Mouse (Mus musculus) stomach, postnatal 0 days (tissue): ENCODE data around the gene Ahnak2. TPM values are rescaled to one million over a fixed set of nuclear protein-coding genes. Genes with fewer than 3 reads are reported as not detected.
A peak's percentile ranks its signal among the peaks of the same experiment; 100 is the strongest.

Source experiments
- ATAC-seq: fragments of 200-750 bp; cut with Nextera tagmentation; 2 replicates; pipeline ENCODE4 v1.8.0; 2017; ENCODE audit not compliant: low FRiP score, low TSS enrichment
- DNase-seq: peaks from one replicate; pipeline ENCODE4 v3.0.0-alpha.2; 2016; ENCODE audit warnings: low spot score
- H3K27ac ChIP-seq: fragments of 300-500 bp; sonication (generic); replicated peaks from 2 replicates; pipeline ENCODE4 v1.5.1; 2014; ENCODE audit warnings: mild to moderate bottlenecking, control low read depth
- H3K27me3 ChIP-seq: fragments of 300-500 bp; sonication (generic); 2 replicates; pipeline ENCODE4 v1.6.1; 2014; ENCODE audit warnings: low read length; ENCODE audit not compliant: control insufficient read depth, insufficient read depth
- H3K36me3 ChIP-seq: fragments of 300-500 bp; sonication (generic); 2 replicates; pipeline ENCODE4 v1.6.1; 2014; ENCODE audit warnings: low read length, mixed read lengths; ENCODE audit not compliant: control insufficient read depth, insufficient read depth
- H3K4me1 ChIP-seq: fragments of 300-500 bp; sonication (generic); replicated peaks from 2 replicates; pipeline ENCODE4 v1.6.1; 2014; ENCODE audit warnings: antibody characterized with exemption; ENCODE audit not compliant: control insufficient read depth, insufficient read depth
- H3K4me2 ChIP-seq: fragments of 300-500 bp; sonication (generic); replicated peaks from 2 replicates; pipeline ENCODE4 v1.6.1; 2014; ENCODE audit warnings: low read depth, mild to moderate bottlenecking, control low read depth, moderate library complexity
- H3K4me3 ChIP-seq: fragments of 300-500 bp; sonication (generic); 2 replicates; pipeline ENCODE4 v1.5.1; 2014; ENCODE audit warnings: low read depth, low read length, control low read depth
- H3K9ac ChIP-seq: fragments of 300-500 bp; sonication (generic); 2 replicates; pipeline ENCODE4 v1.6.1; 2014; ENCODE audit warnings: mild to moderate bottlenecking, low read length, control low read depth, mixed read lengths
- H3K9me3 ChIP-seq: fragments of 300-500 bp; sonication (generic); 2 replicates; pipeline ENCODE4 v1.6.1; 2016; ENCODE audit warnings: low read length; ENCODE audit not compliant: control insufficient read depth
- CTCF ChIP-seq: IDR thresholded peaks from 2 replicates; pipeline ENCODE4 v1.5.1; 2016; ENCODE audit warnings: antibody characterized with exemption, low read depth, mild to moderate bottlenecking, moderate library complexity
- EP300 ChIP-seq: optimal IDR thresholded peaks from 2 replicates; pipeline ENCODE3; 2016; ENCODE audit warnings: antibody characterized with exemption
- WGBS: fragments of 180-500 bp; shearing (Covaris S2); extraction: QIAGEN DNeasy Blood & Tissue Kit; methylation state at CpG from one replicate; pipeline ENCODE4 v1.1.7; 2014; 5-methylcytosine and 5-hydroxymethylcytosine counted together
- polyA plus RNA-seq: library from polyadenylated mRNA; unstranded; fragments of >200 nt; fragmentation: Nextera tagmentation; extraction: Ambion mirVana; gene quantifications from 2 replicates; pipeline ENCODE4 v1.2.1, GENCODE M21; 2015

Ahnak2 gene
- polyA plus RNA-seq = 5.4 and 6.3 TPM in 2 replicates

- peak within 1 kb of the TSS; percentile 58; the same call in 1 of the 2 replicates for H3K9ac ChIP-seq
- peak within 1 kb of the TSS; percentile 95 for H3K4me2 ChIP-seq
- H3K27me3 ChIP-seq = no peaks in the 10 kb centered on the region
- H3K4me1 ChIP-seq = peaks cover 10% of the 10 kb centered on the region
- peak; percentile 19; the same call in 1 of the 2 replicates for ATAC-seq
- TF ChIP-seq CTCF (no peak), EP300 (no peak)
- 4% methylated on average over 44 of the region's 69 CpGs for WGBS
- peak within 1 kb of the TSS; percentile 44 for H3K4me3 ChIP-seq
- H3K9me3 ChIP-seq = no peaks in the 10 kb centered on the region
- peak; percentile 73 for DNase-seq
- no peaks in the 10 kb centered on the region for H3K36me3 ChIP-seq
- no peak within 1 kb of the TSS for H3K27ac ChIP-seq
These were observed at the start of gene Ahnak2 for GRCm38 (mm10) chr12:112801864-112802846. Gene Ahnak2 (minus strand): TSS chr12:112802657.

GRCm38 (mm10) chr12:112851116-112851515 is 48.7 kb upstream of the Ahnak2 start:
- peak; percentile 58; the same call in 1 of the 2 replicates for ATAC-seq
- no peak overlapping the region for H3K9ac ChIP-seq
- DNase-seq = peak; percentile 61
- H3K27ac ChIP-seq = no peak overlapping the region
- H3K9me3 ChIP-seq = no peaks in the 10 kb centered on the region
- no peak overlapping the region for H3K4me2 ChIP-seq
- no peak overlapping the region for H3K4me3 ChIP-seq
- WGBS = 20% methylated on average over 8 of the region's 8 CpGs
- no peak for TF ChIP-seq CTCF
- TF ChIP-seq EP300 = no peak
- no peaks in the 10 kb centered on the region for H3K27me3 ChIP-seq
- no peaks in the 10 kb centered on the region for H3K4me1 ChIP-seq
- H3K36me3 ChIP-seq = no peaks in the 10 kb centered on the region

- DNase-seq = no peak
- Histone ChIP-seq H3K9ac (no peak overlapping the region), H3K4me1 (no peaks in the 10 kb centered on the region), H3K27me3 (no peaks in the 10 kb centered on the region), H3K4me2 (no peak overlapping the region), H3K4me3 (no peak overlapping the region), H3K27ac (no peak overlapping the region), H3K9me3 (no peaks in the 10 kb centered on the region), H3K36me3 (no peaks in the 10 kb centered on the region)
- TF ChIP-seq EP300 = no peak
- TF ChIP-seq CTCF = no peak
- WGBS = 87% methylated on average over 9 of the region's 9 CpGs
- no peak for ATAC-seq
These were observed 47.9 kb upstream of the Ahnak2 start for GRCm38 (mm10) chr12:112850344-112850743.

- peak; percentile 39 for DNase-seq
- no peak overlapping the region for H3K4me3 ChIP-seq
- no peaks in the 10 kb centered on the region for H3K9me3 ChIP-seq
- H3K9ac ChIP-seq = no peak overlapping the region
- H3K36me3 ChIP-seq = no peaks in the 10 kb centered on the region
- ATAC-seq = peak; percentile 42; the same call in 1 of the 2 replicates
- 67% methylated on average over 11 of the region's 11 CpGs for WGBS
- no peak overlapping the region for H3K27ac ChIP-seq
- no peak overlapping the region for H3K4me2 ChIP-seq
- H3K4me1 ChIP-seq = no peaks in the 10 kb centered on the region
- no peaks in the 10 kb centered on the region for H3K27me3 ChIP-seq
- no peak for TF ChIP-seq EP300
- TF ChIP-seq CTCF = peak; percentile 59
These were observed 47.0 kb upstream of the Ahnak2 start for GRCm38 (mm10) chr12:112849235-112850022.

GRCm38 (mm10) chr12:112847880-112848279 is 45.4 kb upstream of the Ahnak2 start:
- Histone ChIP-seq H3K9me3 (no peaks in the 10 kb centered on the region), H3K27me3 (no peaks in the 10 kb centered on the region), H3K4me3 (no peak overlapping the region), H3K4me1 (no peaks in the 10 kb centered on the region), H3K27ac (no peak overlapping the region), H3K9ac (no peak overlapping the region), H3K36me3 (no peaks in the 10 kb centered on the region), H3K4me2 (no peak overlapping the region)
- TF ChIP-seq EP300 (no peak), CTCF (no peak)
- ATAC-seq = no peak
- DNase-seq = no peak
- 92% methylated on average over 2 of the region's 2 CpGs for WGBS
